Mouse (Mus musculus): ENCODE data around the gene Arpc1b. TPM values are rescaled to one million over a fixed set of nuclear protein-coding genes. Genes with fewer than 3 reads are reported as not detected.
A peak's percentile ranks its signal among the peaks of the same experiment; 100 is the strongest.
"Not testable (repeated sequence)": the region's sequence is repeated elsewhere in the genome, so short reads cannot be mapped to it uniquely, and the experiment has no call there.

Gene Arpc1b
- polyA plus RNA-seq, 1 experiment from 2014 or later, result 82.4 TPM

- no peak overlapping the region for H3K4me3 ChIP-seq (replicated peaks)
- WGBS, result 92% methylated on average over 3 of the region's 3 CpGs
- no peak overlapping the region for H3K27ac ChIP-seq (replicated peaks)
- no peak overlapping the region for H3K4me2 ChIP-seq
- ATAC-seq (ENCODE audit: low FRiP score), result no peak
- no peaks in the 10 kb centered on the region for H3K27me3 ChIP-seq (replicated peaks)
- no peaks in the 10 kb centered on the region for H3K4me1 ChIP-seq
- no peak overlapping the region for H3K9ac ChIP-seq (replicated peaks)
- H3K9me3 ChIP-seq (replicated peaks), result no peaks in the 10 kb centered on the region
- peaks cover 88% of the 10 kb centered on the region for H3K36me3 ChIP-seq
These were observed 17.0 kb downstream of the Arpc1b start for GRCm38 (mm10) chr5:145130995-145131394.

GRCm38 (mm10) chr5:145133275-145133674, 19.3 kb downstream of the Arpc1b start:
- WGBS, result 90% methylated on average over 6 of the region's 6 CpGs
- H3K27me3 ChIP-seq (replicated peaks); H3K4me2 ChIP-seq; H3K27ac ChIP-seq (replicated peaks); H3K9ac ChIP-seq (replicated peaks); ATAC-seq (ENCODE audit: low FRiP score); H3K9me3 ChIP-seq (replicated peaks); H3K4me3 ChIP-seq (replicated peaks): not testable (repeated sequence)
- peaks cover 14% of the 10 kb centered on the region for H3K4me1 ChIP-seq
- peaks cover 79% of the 10 kb centered on the region for H3K36me3 ChIP-seq

GRCm38 (mm10) chr5:145138836-145139235, 24.8 kb downstream of the Arpc1b start:
- Histone ChIP-seq H3K27me3 (replicated peaks) (no peaks in the 10 kb centered on the region), H3K36me3 (peaks cover 52% of the 10 kb centered on the region), H3K9ac (replicated peaks) (peak overlapping the region; percentile 94), H3K4me1 (peaks cover 40% of the 10 kb centered on the region), H3K4me2 (peak overlapping the region; percentile 81), H3K9me3 (replicated peaks) (no peaks in the 10 kb centered on the region), H3K27ac (replicated peaks) (peak overlapping the region; percentile 99; the same call in 1 of the 2 replicates), H3K4me3 (replicated peaks) (peak overlapping the region; percentile 99)
- ATAC-seq (ENCODE audit: low FRiP score), result no peak
- WGBS, result 18% methylated on average over 6 of the region's 6 CpGs

GRCm38 (mm10) chr5:145139571-145140519, 25.8 kb downstream of the Arpc1b start, which contains the start of the genes Pdap1 and Bud31:
Gene Pdap1, minus strand, starts transcription at chr5:145140238.
Gene Bud31, plus strand, starts transcription at chr5:145140362.
- Histone ChIP-seq H3K9ac (replicated peaks) (peak within 1 kb of the TSS; percentile 94), H3K4me3 (replicated peaks) (peak within 1 kb of the TSS; percentile 99), H3K4me1 (peaks cover 40% of the 10 kb centered on the region), H3K4me2 (peak within 1 kb of the TSS; percentile 81), H3K9me3 (replicated peaks) (no peaks in the 10 kb centered on the region), H3K36me3 (peaks cover 51% of the 10 kb centered on the region), H3K27ac (replicated peaks) (peak within 1 kb of the TSS; percentile 99), H3K27me3 (replicated peaks) (no peaks in the 10 kb centered on the region)
- ATAC-seq (ENCODE audit: low FRiP score), result peak; percentile 93
- under 1% methylated on average over 71 of the region's 84 CpGs for WGBS

- Histone ChIP-seq H3K27me3 (replicated peaks) (no peaks in the 10 kb centered on the region), H3K9me3 (replicated peaks) (no peaks in the 10 kb centered on the region), H3K36me3 (peaks cover 52% of the 10 kb centered on the region), H3K9ac (replicated peaks) (peak overlapping the region; percentile 94), H3K4me2 (peak overlapping the region; percentile 81), H3K4me1 (peaks cover 40% of the 10 kb centered on the region), H3K27ac (replicated peaks) (peak overlapping the region; percentile 99), H3K4me3 (replicated peaks) (peak overlapping the region; percentile 99)
- under 1% methylated on average over 18 of the region's 18 CpGs for WGBS
- ATAC-seq (ENCODE audit: low FRiP score), result no peak
These were observed 26.6 kb downstream of the Arpc1b start for GRCm38 (mm10) chr5:145140611-145141010.

GRCm38 (mm10) chr5:145147748-145148147, 33.7 kb downstream of the Arpc1b start:
- Histone ChIP-seq H3K36me3 (peaks cover 98% of the 10 kb centered on the region), H3K4me3 (replicated peaks) (no peak overlapping the region), H3K4me2 (no peak overlapping the region), H3K27ac (replicated peaks) (no peak overlapping the region), H3K9me3 (replicated peaks) (no peaks in the 10 kb centered on the region), H3K27me3 (replicated peaks) (no peaks in the 10 kb centered on the region), H3K4me1 (no peaks in the 10 kb centered on the region), H3K9ac (replicated peaks) (no peak overlapping the region)
- WGBS, result 88% methylated on average over 5 of the region's 5 CpGs
- ATAC-seq (ENCODE audit: low FRiP score), result no peak

GRCm38 (mm10) chr5:145149294-145149693, 35.3 kb downstream of the Arpc1b start:
- Histone ChIP-seq H3K4me2 (no peak overlapping the region), H3K27ac (replicated peaks) (no peak overlapping the region), H3K9me3 (replicated peaks) (no peaks in the 10 kb centered on the region), H3K9ac (replicated peaks) (no peak overlapping the region), H3K4me3 (replicated peaks) (no peak overlapping the region), H3K36me3 (peaks cover 98% of the 10 kb centered on the region), H3K4me1 (no peaks in the 10 kb centered on the region), H3K27me3 (replicated peaks) (no peaks in the 10 kb centered on the region)
- 93% methylated on average over 6 of the region's 6 CpGs for WGBS
- no peak for ATAC-seq (ENCODE audit: low FRiP score)

GRCm38 (mm10) chr5:145152690-145153089, 38.7 kb downstream of the Arpc1b start:
- Histone ChIP-seq H3K27ac (replicated peaks) (no peak overlapping the region), H3K4me1 (no peaks in the 10 kb centered on the region), H3K4me2 (no peak overlapping the region), H3K4me3 (replicated peaks) (no peak overlapping the region), H3K27me3 (replicated peaks) (no peaks in the 10 kb centered on the region), H3K9me3 (replicated peaks) (no peaks in the 10 kb centered on the region), H3K36me3 (peaks cover 88% of the 10 kb centered on the region), H3K9ac (replicated peaks) (no peak overlapping the region)
- 96% methylated on average over 5 of the region's 5 CpGs for WGBS
- no peak for ATAC-seq (ENCODE audit: low FRiP score)

GRCm38 (mm10) chr5:145161361-145161760, 47.3 kb downstream of the Arpc1b start:
- Histone ChIP-seq H3K4me3 (replicated peaks) (no peak overlapping the region), H3K9me3 (replicated peaks) (no peaks in the 10 kb centered on the region), H3K27ac (replicated peaks) (no peak overlapping the region), H3K4me2 (no peak overlapping the region), H3K9ac (replicated peaks) (no peak overlapping the region), H3K36me3 (peaks cover 74% of the 10 kb centered on the region), H3K27me3 (replicated peaks) (no peaks in the 10 kb centered on the region), H3K4me1 (peaks cover 25% of the 10 kb centered on the region)
- WGBS, result 95% methylated on average over 14 of the region's 14 CpGs
- ATAC-seq (ENCODE audit: low FRiP score), result no peak

- H3K4me3 ChIP-seq (replicated peaks), result no peak overlapping the region
- peaks cover 45% of the 10 kb centered on the region for H3K4me1 ChIP-seq
- WGBS, result 69% methylated on average over 3 of the region's 3 CpGs
- no peak overlapping the region for H3K27ac ChIP-seq (replicated peaks)
- H3K9ac ChIP-seq (replicated peaks), result no peak overlapping the region
- H3K27me3 ChIP-seq (replicated peaks), result no peaks in the 10 kb centered on the region
- H3K9me3 ChIP-seq (replicated peaks), result no peaks in the 10 kb centered on the region
- peaks cover 49% of the 10 kb centered on the region for H3K36me3 ChIP-seq
- H3K4me2 ChIP-seq, result no peak overlapping the region
- ATAC-seq (ENCODE audit: low FRiP score), result no peak
These were observed 50.7 kb downstream of the Arpc1b start for GRCm38 (mm10) chr5:145164710-145165109.

- ATAC-seq (ENCODE audit: low FRiP score), result no peak
- Histone ChIP-seq H3K4me1 (peaks cover 45% of the 10 kb centered on the region), H3K9ac (replicated peaks) (no peak overlapping the region), H3K27me3 (replicated peaks) (no peaks in the 10 kb centered on the region), H3K9me3 (replicated peaks) (no peaks in the 10 kb centered on the region), H3K36me3 (peaks cover 47% of the 10 kb centered on the region), H3K4me2 (no peak overlapping the region), H3K4me3 (replicated peaks) (no peak overlapping the region), H3K27ac (replicated peaks) (no peak overlapping the region)
- 91% methylated on average over 15 of the region's 15 CpGs for WGBS
These were observed 51.2 kb downstream of the Arpc1b start for GRCm38 (mm10) chr5:145165184-145165583.
